Mouse (Mus musculus): ENCODE results near the gene Zdhhc8. TPM values are rescaled to one million over a fixed set of nuclear protein-coding genes. Genes with fewer than 3 reads are reported as not detected.
A peak's percentile ranks its signal among the peaks of the same experiment; 100 is the strongest.

Zdhhc8 gene
- polyA plus RNA-seq, 2 experiments from 2014 or later = 1.7 to 2.7 TPM

DNA sequence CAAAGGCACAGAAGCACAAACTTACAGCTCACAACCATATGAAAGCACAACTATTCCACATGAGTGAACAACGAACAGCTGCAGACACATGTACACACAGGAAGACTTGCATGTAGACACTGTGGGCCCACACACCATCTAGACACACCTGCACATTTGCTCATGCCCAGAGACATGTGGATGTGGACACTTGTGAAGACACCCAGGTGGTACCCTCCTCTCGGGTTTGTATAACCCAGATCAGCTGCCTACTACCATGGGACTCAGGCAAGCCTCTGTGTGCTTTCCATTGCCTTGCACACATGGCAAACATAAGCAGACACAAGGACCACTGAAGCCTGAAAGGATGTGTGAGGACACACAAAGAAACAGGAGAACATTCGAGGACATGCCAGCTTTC lies 3.9 kb downstream of the Zdhhc8 start:
- no peak for ATAC-seq

DNA sequence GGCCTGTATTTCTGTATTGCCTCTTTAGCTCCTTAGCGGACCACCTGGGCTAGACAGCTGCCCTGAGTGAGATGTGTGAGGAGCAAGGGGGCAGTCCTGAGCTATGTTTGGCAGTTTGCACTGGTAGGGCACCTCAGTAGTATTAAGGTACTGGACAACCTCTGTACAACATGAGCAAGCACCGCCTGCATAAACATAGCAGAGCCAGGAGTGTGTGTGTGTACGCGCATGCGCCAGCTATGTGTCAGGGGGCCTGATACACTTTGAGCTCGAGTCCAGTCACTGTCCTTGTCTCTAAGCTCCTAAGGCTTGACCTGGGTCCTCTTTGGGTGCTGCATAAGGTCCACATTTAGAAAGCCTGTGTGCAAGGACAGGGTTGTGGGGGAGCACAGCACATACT lies 4.3 kb downstream of the Zdhhc8 start:
- no peak for ATAC-seq

DNA sequence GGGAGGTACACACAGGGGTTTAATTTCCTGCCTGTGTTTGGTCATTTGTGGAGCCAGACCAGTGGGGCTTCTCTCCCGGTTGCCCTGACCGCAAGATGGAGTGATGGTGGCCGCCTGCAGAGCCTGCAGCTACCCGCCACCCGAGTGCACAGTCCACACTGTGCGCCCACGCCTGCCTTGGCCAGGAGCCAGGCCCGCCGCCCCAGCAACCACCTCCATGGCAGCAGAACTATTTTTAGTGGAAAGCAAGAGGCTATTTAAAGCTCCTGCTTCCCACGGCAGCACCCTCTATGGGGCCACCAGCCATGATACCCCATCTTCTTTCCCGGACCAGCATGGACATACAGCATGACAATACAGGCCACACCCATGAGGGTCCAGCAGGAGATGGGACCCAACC lies 5.3 kb downstream of the Zdhhc8 start:
- no peak for ATAC-seq

DNA sequence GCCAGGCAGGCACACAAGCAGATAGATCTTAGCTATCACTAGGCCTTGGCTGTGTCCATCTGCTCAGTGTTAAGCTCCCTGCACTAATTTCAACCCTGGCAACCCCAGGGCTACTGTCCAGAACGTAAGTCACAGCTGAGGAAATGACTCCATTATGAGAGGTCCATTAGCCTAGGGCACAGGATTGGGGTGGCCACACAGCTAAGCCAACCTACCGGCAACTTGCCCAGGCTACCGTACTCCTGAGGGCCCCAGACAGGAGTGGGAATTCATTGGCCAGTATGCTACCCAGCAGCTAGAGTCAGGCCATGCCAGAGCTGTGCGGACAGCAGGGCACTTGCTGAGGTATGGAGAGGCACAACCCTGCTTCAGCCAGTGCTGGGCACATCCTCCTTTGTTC lies 6.1 kb downstream of the Zdhhc8 start:
- ATAC-seq = no peak

DNA sequence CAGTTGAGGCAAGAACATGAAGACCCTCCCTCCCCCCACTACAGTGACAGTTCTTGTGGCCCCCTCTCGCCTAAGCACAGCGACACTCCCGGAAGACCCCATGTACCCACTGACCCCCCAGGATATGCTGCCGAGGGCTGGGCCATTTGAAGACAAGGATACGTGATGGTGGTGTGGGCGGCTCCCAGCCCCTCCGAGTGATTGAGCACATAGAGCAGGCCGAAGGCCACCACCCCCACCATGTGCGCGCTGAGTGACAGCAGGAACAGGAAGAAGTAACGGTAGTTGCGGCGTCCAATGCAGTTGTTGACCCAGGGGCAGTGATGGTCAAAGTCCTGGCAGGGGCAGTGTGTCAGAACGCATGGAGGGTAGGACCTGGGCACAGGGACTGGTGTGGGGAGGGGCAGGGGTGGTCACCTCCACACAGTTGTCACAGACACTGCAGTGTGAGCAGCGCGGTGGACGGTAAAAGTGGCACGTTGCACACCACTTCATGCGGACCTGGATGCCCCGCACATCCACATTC lies 7.0 kb downstream of the Zdhhc8 start:
- no peak for ATAC-seq

DNA sequence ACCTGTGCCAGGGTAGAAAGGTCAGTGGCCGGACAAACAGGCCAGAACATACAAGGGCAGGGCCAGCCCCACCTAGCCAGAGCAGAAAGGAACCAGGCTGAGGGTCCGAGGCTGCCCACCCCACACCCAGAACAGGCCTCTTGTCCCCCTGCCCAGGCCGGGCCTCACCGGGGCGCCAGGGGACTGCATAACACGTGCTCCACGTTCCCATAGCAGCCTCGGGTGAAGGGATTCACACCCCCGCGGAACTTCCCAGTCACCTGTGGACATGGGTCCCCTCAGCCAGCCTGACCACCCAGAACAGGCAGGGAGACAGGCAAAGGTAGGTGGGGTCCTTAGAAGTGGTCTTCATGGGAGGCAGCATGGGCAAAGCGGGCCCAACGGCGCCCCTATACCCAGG lies 7.7 kb downstream of the Zdhhc8 start:
- ATAC-seq = no peak

DNA sequence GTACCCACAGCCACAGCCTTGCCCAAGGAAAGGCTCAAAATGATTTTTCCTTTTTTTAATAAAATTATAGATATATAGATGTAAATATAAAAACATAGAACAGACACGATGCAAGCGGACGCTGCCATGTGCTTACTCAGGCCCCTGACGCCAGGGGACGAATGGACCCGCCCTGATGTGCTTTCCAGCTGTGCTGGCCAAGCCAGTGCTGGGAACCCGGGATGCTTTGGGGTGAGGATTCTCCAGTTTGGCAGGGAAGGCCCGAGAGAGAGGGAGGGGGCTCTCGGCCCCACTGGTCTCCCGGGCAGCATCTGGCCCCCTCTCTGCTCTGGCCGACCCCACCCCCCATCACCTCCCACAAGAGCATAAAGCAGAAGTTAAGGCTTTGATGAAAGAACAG lies 12.7 kb downstream of the Zdhhc8 start:
- ATAC-seq = no peak

DNA sequence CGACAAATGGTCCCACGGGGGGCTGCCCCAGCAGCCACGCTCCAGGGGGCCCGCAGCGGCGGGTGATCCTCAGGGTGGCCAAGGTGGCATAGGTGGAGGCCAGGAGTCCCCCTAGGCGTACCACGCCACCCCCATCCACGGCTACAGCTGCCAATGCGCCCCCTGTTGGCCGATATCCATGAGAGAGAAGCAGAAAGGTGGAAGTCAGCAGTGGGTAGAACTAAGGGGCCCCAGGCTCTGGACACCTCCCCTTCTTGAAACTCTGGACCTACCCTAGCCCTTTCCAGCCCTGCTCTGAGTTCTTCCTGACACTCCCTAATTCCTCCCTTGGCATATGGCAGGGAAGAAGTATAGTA lies 13.4 kb downstream of the Zdhhc8 start:
- no peak for ATAC-seq

DNA sequence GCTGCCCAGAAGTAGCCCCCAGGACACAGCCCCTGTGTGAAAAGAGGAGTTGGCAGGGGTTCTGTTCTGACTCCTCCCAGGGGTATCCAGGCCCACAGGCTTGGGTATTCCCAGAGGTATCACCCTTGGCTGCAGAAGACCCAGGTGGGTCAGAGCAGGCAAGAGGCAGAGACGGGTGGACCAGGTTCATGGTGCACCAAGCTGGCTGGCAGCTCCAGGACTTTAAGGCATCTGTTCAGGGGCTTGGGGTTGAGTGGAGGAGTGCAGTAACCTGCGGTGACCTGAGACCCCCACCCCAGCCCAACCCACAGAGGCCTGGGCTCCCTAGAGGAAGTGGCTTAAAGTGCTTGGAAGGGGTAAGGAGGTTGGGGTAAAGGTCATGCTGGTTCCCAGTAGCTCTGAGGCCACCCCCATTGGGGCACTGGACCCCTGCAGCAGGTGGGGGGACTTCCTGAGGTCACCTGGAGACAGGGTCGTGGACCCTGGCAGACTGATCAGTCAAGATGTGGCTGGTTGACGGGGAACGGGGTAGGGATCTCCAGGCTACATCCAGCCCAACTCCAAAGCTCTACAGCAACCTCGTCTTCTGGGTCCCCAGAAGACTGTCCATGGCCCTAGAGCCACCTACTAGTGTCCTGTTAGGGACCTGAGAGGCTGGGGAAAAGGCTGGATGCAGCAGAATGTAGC lies 13.9 kb downstream of the Zdhhc8 start:
- ATAC-seq = no peak

DNA sequence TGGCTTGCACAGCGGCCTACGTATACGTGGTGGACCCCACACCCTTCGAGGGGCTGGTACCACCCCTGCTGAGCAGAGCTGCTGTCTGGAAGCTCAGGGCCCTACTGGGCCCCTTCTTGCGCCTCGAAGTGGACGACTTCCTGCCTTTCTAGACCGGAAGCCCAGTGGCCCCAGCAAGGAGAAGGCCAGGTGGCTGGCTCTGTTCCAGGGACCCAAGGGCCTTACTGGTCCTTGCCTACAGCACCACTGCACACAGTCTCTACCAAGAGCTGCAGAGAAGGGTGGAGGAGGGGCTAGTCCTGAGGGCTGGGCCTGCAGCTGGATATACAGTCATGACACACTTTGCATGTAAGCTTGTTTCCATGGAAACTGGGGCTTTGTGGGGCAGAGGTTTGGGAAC lies 14.9 kb downstream of the Zdhhc8 start:
- ATAC-seq = no peak

DNA sequence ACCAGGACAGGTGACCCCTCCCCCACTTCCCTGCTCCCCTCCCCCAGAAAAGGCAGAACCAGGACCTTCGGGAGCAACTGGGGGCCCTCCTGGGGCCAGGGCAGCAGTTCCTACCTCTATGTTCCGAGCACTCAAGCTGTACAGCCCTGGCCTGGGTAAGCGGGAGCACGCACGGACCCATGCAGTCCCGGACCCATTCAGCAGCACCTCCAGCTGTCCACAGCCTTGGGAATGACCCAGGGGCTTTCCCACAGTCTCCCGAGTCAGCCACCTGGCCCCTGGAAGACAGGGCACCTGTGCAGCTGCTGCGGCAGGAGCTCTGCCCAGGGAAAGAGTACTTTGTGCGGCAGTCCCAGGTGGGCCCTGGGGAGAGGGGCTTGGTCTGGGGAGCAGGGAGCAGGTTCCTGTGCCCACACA lies 16.3 kb downstream of the Zdhhc8 start:
- ATAC-seq = no peak

DNA sequence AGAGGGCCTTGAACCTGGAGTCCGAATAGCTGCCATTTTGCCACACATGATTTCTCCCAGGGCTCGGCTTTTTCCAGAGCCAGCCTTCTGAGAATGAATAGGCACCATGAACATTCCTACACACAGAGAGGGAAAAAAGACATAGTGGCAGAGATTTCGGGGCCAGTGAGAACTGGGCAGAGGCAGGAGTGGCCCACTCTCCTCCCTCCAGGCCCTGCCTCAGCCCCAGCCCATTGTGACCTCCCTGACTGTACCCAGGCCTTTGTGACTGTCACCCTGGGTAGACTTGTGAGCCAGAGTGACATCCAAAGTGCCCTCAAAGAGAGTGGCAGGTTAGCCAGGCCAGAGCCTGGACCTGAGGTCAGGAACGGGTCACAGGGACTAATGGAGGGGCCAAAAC lies 17.4 kb downstream of the Zdhhc8 start, which contains the start of gene Ccdc188:
Ccdc188 (plus strand) TSS at position 301 of the 400 bp plus-strand sequence.
- ATAC-seq = no peak

DNA sequence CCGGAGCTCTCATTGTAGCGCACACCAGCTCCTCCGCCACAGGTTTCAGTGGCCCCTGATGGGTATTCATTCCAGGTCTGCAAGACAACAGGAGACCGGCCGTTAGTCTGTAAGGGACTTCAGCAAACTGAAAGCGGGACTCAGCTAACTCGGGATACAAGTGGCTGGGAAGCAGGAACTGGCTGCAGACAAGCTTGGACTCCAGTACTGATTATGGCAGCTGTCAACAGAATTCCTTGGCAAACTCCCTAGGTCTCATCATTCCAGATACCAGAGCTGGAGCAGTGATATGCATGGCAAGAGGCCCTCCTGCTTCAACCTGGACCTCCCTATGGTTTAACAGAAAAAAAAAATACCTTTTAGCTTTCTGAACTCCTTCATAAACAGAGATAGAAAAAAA lies 20.1 kb downstream of the Zdhhc8 start:
- ATAC-seq = no peak

DNA sequence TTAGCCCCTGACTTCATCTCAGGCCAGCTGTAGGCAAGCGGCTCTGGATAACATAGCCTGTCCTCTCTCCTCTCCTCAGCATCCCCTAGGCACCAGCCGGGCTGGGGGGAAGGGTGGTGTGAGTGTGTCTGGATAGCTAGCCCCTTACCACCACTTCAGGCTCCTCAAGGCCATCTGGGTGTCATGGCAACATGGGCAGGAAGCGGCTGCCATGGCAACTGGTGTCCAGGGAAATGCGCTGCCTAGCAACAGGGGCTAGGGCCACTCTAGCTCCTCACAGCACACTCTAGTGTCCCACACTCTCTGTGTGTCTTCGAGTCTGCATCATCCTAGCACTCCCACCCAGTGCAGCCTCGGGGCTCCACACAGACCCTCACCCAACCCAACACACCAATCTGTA lies 21.2 kb downstream of the Zdhhc8 start:
- no peak for ATAC-seq

DNA sequence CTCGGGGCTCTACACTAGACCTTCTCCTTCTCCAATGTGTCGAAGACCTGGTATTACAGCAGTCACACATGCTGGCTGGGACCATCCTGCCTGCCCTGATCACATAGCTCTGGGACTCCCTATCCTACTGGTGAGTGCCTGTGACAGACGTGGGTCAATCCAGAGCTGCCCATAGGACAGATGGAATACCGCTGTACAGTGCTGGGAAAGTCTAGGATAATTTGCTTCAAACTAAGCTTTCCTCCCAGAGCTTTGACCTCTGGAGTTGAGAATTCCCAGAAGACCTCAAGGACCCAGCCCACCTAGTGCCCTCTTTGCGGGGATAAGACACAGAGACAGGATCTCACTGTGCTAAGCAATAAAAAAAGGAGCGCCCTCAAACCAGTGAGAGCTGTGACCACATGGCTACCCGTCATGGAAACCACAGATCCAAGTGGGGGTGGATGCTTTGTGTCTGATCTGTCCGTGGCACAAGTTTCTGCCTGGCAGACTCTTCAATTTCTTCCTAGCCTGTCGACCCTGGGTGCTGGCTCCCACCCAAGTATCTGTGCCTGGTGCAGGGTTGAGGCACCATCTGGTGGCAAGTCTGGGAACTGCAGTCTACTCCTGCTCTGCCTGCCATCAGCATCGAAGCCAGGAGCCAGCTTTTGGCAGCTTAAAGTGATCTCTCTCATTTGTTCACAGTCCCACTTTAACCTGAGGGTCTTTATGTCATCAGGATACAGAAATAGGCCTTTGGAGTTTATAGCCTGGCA lies 23.3 kb downstream of the Zdhhc8 start:
- peak; percentile 23 for ATAC-seq

DNA sequence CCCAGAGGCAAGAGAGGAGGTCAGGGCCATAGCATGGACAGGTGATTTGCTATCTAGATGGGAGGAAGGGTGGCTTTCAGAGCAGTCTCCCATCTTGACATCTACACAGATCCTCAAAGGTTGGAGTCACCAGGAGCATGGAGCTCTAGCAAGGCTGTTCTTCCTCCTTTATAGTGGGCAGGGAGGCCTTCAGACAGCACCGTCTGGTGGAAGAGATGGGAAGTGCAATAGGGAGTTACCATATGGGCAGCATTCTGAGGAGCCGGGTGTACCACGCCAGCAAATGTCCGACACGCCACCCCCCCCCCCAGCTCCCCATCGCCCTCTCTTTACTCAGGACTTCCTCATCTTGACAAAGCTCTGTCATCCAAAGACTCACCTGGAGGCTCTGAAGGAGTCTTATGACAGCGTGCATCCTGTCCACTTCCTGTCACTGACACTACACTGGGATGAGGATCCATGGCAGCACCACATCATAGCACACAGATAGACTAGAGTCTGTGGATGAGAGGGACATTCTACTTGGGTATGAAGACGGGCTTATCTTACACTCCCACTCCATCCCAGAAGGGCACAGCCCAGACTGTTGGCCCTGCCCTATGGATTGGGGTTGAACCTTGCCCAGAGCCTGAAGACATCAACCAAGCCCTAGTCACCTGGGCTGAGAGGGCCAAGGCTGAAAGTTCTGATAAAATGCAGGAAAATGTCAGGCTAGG lies 24.1 kb downstream of the Zdhhc8 start:
- no peak for ATAC-seq

DNA sequence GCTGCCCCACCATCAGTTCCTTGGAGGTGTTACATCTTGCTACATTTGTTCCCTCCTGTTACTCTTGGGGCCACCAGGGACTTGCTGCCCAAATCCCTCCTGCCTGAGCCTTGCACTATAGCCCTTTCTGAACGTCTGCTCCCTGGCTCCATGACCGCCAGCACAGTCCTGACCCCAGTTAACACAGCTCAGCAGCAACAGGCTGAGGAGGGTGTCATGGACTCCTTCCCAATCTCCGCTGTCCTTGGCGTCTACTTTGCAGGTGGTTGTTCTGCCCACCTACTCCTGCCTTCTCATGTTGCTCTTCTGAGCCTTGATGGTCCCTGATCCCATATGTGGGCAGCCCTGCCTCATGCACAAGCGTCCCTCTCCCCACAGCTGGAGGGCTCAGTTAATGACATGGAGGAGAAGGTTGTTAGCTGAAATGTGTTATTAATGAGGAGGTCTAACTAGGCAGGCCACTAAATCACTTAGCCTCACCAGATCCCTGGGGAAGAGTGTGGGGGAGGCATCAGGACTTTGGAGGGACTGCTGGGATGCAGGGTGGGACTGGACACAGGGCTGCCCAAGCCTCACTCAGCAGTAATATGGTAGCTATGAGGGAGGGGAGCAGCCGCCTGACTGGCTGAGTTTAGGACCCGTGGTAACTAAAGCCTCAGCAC lies 31.4 kb downstream of the Zdhhc8 start:
- ATAC-seq = no peak

DNA sequence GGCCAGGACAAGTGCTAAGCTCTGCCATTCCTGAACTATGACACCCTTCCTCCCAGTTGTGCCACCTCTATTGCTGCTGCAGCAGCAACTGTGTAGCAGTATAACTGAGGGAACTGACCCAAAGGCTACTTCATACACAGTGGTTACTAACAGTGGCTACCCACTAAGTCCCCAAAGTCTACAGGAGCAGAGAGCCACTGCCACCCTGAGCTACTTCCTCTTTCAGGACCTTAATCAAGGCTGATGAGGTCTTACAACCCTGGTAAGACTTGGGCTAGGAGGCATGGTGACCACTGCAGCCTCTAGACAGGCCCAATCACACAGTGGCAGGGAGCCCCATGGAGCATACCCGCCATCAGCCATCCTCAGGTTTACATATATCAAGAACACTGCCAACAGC lies 32.9 kb downstream of the Zdhhc8 start:
- ATAC-seq = no peak

DNA sequence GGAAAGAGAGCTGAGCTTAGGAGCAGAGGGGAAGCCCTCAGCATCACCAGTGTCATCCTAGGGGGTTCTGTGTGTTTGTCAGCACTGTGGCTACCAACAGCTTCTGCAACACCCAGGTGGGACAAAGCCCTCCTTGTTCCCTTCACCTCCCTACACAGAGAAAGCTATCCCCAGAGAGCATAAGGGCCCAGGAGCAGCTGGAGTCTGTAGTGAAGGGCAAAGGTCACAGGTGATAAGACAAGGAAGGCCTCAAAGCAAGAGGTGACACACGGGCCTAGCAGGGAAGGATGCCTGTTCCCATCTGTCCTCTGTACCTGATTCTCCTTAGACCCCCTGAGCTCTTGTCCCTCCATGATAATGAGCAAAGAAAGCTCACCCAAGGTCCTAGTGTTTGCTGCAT lies 33.3 kb downstream of the Zdhhc8 start:
- no peak for ATAC-seq

DNA sequence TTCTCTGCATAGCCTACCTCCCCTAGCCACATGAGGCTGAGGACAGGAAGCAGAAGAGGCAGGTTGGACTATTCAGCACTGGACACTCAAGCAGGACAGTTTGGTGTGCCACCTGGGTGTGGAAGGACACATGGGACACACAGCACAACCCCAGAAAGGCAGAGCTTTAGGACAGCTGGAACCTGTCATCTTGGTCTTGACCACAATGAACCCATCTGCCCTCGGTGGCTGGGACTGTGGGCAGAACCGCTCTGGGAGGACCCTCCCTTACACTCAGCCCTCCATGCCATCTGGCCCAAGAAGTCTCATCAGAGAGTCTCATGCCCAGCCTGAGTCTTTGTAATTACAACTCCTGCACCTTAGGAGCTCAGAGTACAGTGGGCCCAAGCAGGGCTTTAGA lies 34.9 kb downstream of the Zdhhc8 start:
- ATAC-seq = no peak

DNA sequence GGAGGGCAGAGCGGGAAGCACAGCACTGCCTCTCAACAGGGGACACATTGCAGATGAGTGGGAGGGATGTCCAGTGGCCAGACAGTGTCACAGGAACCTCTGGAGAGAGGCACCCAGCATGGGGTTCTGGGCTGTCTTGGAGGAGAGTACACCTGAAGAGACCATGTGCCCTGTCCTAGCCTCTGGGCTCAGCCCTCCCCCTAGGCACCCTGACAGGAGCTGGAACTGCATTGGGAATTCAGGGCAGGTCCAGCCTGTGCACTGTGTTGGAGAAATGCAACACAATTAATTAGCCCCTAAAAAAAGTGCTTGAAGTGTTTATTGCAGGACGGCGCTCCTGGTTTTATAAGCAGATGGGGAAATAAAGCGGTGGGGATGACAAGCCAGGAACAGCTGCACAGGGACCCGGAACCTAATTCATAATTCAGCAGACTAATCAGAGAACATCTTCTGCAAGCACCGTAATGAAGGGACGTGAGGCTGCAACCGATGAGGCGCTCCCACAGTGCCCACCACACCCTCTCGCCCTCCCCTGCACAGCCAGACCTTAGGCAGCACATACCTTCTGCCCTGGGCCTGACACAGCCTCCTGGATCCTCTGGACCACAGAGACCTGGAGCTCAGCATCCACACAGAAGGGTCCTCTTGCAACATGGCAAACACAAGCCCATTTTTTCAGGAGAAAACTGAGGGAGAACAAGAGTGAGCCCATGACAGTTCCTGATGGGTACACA lies 36.4 kb downstream of the Zdhhc8 start:
- ATAC-seq = no peak

DNA sequence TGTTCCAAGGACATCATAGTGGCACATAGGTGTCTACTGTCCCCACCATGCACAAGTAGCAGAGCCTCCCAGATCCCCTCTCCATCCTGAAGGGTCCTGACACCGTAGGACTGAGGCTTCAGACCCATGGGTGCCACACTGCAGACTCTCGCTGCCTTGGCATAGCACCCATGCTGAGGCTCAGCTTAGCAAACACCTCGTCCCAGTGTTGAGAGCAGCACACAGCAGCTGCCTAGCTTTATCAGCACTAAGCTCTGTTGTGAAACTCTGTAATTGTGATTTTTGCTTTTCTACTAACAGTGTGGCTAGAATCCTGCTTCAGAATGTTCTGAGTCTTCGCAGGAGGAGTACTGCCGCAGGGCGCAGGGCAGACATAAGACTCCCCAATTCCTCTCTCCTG lies 37.1 kb downstream of the Zdhhc8 start:
- ATAC-seq = no peak

Data from activated CD4-positive, CD25-positive, alpha-beta regulatory T cell, adult 4 months (primary cell).